Mouse (Mus musculus) neural tube, embryonic 15.5 days (tissue): ENCODE results near the gene Sec61a1. TPM values are rescaled to one million over a fixed set of nuclear protein-coding genes. Genes with fewer than 3 reads are reported as not detected.
A peak's percentile ranks its signal among the peaks of the same experiment; 100 is the strongest.

Experiments used
- ATAC-seq: fragments of 200-750 bp; cut with Nextera tagmentation; 2 replicates; pipeline ENCODE4 v1.8.0; 2017; ENCODE audit warnings: mild to moderate bottlenecking, moderate TSS enrichment, moderate library complexity; ENCODE audit not compliant: low FRiP score
- H3K27ac ChIP-seq: fragments of 300-500 bp; sonication (generic); replicated peaks from 2 replicates; pipeline ENCODE4 v1.5.1; 2015; ENCODE audit warnings: mild to moderate bottlenecking, inconsistent platforms
- H3K27me3 ChIP-seq: fragments of 300-500 bp; sonication (generic); replicated peaks from 2 replicates; pipeline ENCODE4 v1.6.1; 2015; ENCODE audit warnings: inconsistent platforms
- H3K36me3 ChIP-seq: fragments of 300-500 bp; sonication (generic); 2 replicates; pipeline ENCODE4 v1.6.1; 2015; ENCODE audit warnings: inconsistent platforms
- H3K4me1 ChIP-seq: fragments of 300-500 bp; sonication (generic); 2 replicates; pipeline ENCODE4 v1.6.1; 2015; ENCODE audit warnings: inconsistent platforms
- H3K4me2 ChIP-seq: fragments of 300-500 bp; sonication (generic); 2 replicates; pipeline ENCODE4 v1.6.1; 2015; ENCODE audit warnings: inconsistent platforms, mild to moderate bottlenecking, moderate library complexity
- H3K4me3 ChIP-seq: fragments of 300-500 bp; sonication (generic); replicated peaks from 2 replicates; pipeline ENCODE4 v1.5.1; 2015; ENCODE audit warnings: mild to moderate bottlenecking, inconsistent platforms
- H3K9ac ChIP-seq: fragments of 300-500 bp; sonication (generic); replicated peaks from 2 replicates; pipeline ENCODE4 v1.6.1; 2015; ENCODE audit warnings: mild to moderate bottlenecking, inconsistent platforms
- H3K9me3 ChIP-seq: fragments of 300-500 bp; sonication (generic); replicated peaks from 2 replicates; pipeline ENCODE4 v1.6.1; 2016; ENCODE audit warnings: inconsistent platforms
- WGBS: fragments of 180-500 bp; shearing (Covaris S2); methylation state at CpG from one replicate; pipeline ENCODE4 v1.1.7; 2015; ENCODE audit warnings: mixed read lengths; 5-methylcytosine and 5-hydroxymethylcytosine counted together
- polyA plus RNA-seq: library from polyadenylated mRNA; unstranded; fragments of >200 nt; fragmentation: Nextera tagmentation; extraction: Ambion mirVana; gene quantifications from 2 replicates; pipeline ENCODE4 v1.2.1, GENCODE M21; 2015

Sec61a1 gene
- polyA plus RNA-seq, 1 experiment from 2014 or later: 138 TPM

DNA sequence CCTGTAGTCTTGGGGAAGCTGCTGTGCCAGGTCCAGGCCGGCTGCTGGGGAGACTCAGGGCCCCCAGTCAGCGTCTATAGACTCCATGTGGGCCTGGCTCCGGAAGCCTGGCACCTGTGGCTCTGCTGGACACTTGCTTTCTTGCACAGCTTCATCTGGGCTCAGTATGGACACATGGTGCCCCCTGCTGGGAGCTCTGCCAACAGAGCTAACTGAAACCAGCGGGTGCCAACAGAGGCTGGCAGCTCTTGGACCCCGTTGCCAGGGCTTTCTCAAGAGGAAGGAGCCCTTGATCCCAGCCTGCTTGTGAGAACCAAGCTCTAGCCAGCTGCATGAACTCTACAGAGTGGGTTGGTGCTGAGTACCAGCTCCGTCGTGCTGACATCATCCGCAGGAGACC lies 31.8 kb downstream of the Sec61a1 start:
- 82% methylated on average over 8 of the region's 8 CpGs for WGBS
- no peak overlapping the region for H3K9ac ChIP-seq
- no peak overlapping the region for H3K4me3 ChIP-seq
- peak; percentile 77 for ATAC-seq
- no peak overlapping the region for H3K27ac ChIP-seq
- H3K4me2 ChIP-seq: no peak overlapping the region
- H3K27me3 ChIP-seq: no peaks in the 10 kb centered on the region
- H3K4me1 ChIP-seq: 0 out of 2 replicates have a peak, but pooled peaks cover 2% of the 10 kb centered on the region
- H3K36me3 ChIP-seq: peaks cover 59% of the 10 kb centered on the region
- no peaks in the 10 kb centered on the region for H3K9me3 ChIP-seq

- no peak for ATAC-seq
- Histone ChIP-seq H3K27me3 (no peaks in the 10 kb centered on the region), H3K27ac (no peak overlapping the region), H3K4me1 (0 out of 2 replicates have a peak, but pooled peaks cover 2% of the 10 kb centered on the region), H3K9me3 (no peaks in the 10 kb centered on the region), H3K36me3 (peaks cover 62% of the 10 kb centered on the region), H3K4me2 (no peak overlapping the region), H3K4me3 (no peak overlapping the region), H3K9ac (no peak overlapping the region)
- 95% methylated on average over 6 of the region's 6 CpGs for WGBS
Measured at GRCm38 (mm10) chr6:88485378-88485777, 33.3 kb downstream of the Sec61a1 start.

DNA sequence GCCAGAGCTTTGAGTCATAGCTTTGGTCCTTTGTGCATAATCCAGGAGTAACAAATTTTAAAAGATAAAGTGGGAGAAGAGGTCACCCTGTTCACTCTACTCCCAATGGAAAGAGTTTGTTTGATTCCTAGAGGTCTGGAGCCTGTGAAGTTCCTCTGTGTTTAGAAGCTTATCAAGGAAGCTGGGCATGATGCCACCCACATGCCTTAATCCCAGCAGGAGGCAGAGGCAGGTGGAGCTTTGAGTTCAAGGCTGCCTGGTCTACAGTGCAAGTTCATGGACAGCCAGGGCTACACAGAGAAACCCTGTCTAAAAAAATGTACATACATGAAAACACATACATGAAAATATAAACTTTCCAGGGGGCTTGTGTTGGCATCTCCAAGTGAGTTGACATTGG lies 34.8 kb downstream of the Sec61a1 start:
- no peak for ATAC-seq
- Histone ChIP-seq H3K27ac (no peak overlapping the region), H3K9ac (no peak overlapping the region), H3K4me3 (no peak overlapping the region), H3K36me3 (peaks cover 73% of the 10 kb centered on the region), H3K27me3 (no peaks in the 10 kb centered on the region), H3K9me3 (no peaks in the 10 kb centered on the region), H3K4me1 (0 out of 2 replicates have a peak, but pooled peaks cover 2% of the 10 kb centered on the region), H3K4me2 (no peak overlapping the region)

DNA sequence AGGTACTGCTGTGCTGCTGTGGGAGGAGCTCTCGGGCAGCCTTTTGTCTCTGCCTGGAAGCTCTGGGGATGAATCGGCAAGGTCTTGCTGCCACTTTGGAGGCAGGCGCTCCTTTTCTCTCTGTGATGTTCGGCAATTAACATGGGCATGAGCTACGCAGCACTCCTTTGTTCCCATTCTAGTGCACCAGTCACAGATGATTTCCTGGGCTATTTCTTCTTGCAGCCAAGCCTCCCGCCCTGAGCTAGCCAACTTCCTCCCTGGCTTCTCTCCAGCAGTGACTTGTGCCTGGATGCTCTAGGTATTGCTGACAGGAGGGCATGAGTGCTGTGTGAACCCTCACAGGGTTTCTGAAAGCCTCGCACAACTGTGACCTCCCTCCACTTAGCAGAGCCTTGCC lies 35.6 kb downstream of the Sec61a1 start:
- H3K9me3 ChIP-seq: no peaks in the 10 kb centered on the region
- H3K36me3 ChIP-seq: peaks cover 80% of the 10 kb centered on the region
- H3K9ac ChIP-seq: no peak overlapping the region
- no peaks in the 10 kb centered on the region for H3K27me3 ChIP-seq
- H3K4me2 ChIP-seq: no peak overlapping the region
- 0 out of 2 replicates have a peak, but pooled peaks cover 2% of the 10 kb centered on the region for H3K4me1 ChIP-seq
- no peak overlapping the region for H3K27ac ChIP-seq
- ATAC-seq: no peak
- no peak overlapping the region for H3K4me3 ChIP-seq
- 32% methylated on average over 7 of the region's 7 CpGs for whole genome bisulfite sequencing

- Histone ChIP-seq H3K36me3 (peaks cover 69% of the 10 kb centered on the region), H3K27me3 (no peaks in the 10 kb centered on the region), H3K4me2 (no peak overlapping the region), H3K27ac (no peak overlapping the region), H3K4me3 (no peak overlapping the region), H3K9ac (no peak overlapping the region), H3K9me3 (no peaks in the 10 kb centered on the region), H3K4me1 (no peaks in the 10 kb centered on the region)
- ATAC-seq: no peak
- WGBS: 23% methylated on average over 6 of the region's 6 CpGs
Measured at GRCm38 (mm10) chr6:88480421-88480820, 38.3 kb downstream of the Sec61a1 start.

DNA sequence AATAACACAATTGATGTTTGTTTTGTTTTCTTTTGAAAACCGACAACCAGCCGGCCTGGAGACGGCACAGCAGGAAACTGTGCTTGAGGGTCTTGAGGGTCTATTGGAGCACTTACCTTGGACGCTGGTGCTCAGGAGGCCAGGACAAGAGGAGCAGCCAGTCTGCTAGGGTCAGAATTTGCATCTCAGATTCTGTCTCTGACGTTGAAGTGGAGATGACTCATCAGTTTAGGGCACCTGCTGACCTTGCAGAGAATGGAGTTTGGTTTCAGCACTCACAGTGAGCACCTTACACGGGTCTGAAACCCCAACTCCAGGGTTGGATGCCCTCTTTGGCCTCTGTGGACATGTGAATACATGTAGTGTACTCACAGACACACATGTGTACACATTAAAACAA lies 48.8 kb downstream of the Sec61a1 start:
- Histone ChIP-seq H3K27me3 (no peaks in the 10 kb centered on the region), H3K9me3 (no peaks in the 10 kb centered on the region), H3K36me3 (peaks cover 65% of the 10 kb centered on the region), H3K4me2 (no peak overlapping the region), H3K9ac (no peak overlapping the region), H3K27ac (no peak overlapping the region), H3K4me3 (no peak overlapping the region), H3K4me1 (peaks cover 17% of the 10 kb centered on the region)
- no peak for ATAC-seq
- 76% methylated on average over 6 of the region's 6 CpGs for WGBS

GRCm38 (mm10) chr6:88465181-88465920 lies 53.4 kb downstream of the Sec61a1 start, which contains the start of gene Ruvbl1:
Gene Ruvbl1 (plus strand): TSS chr6:88465409.
- peak within 1 kb of the TSS; percentile 48; the same call in 1 of the 2 replicates for H3K27ac ChIP-seq
- no peaks in the 10 kb centered on the region for H3K27me3 ChIP-seq
- H3K4me2 ChIP-seq: peak within 1 kb of the TSS; percentile 86
- H3K4me1 ChIP-seq: peaks cover 19% of the 10 kb centered on the region
- peak within 1 kb of the TSS; percentile 75 for H3K9ac ChIP-seq
- WGBS: under 1% methylated on average over 42 of the region's 42 CpGs
- ATAC-seq: peak; percentile 100
- H3K36me3 ChIP-seq: peaks cover 24% of the 10 kb centered on the region
- no peaks in the 10 kb centered on the region for H3K9me3 ChIP-seq
- H3K4me3 ChIP-seq: peak within 1 kb of the TSS; percentile 70

GRCm38 (mm10) chr6:88454545-88454944 lies 64.2 kb downstream of the Sec61a1 start:
- H3K27me3 ChIP-seq: 0 out of 2 replicates have a peak, but pooled peaks cover 2% of the 10 kb centered on the region
- H3K9me3 ChIP-seq: no peaks in the 10 kb centered on the region
- H3K27ac ChIP-seq: no peak overlapping the region
- H3K4me2 ChIP-seq: no peak overlapping the region
- 64% methylated on average over 2 of the region's 2 CpGs for WGBS
- H3K36me3 ChIP-seq: no peaks in the 10 kb centered on the region
- no peak overlapping the region for H3K9ac ChIP-seq
- ATAC-seq: no peak
- H3K4me3 ChIP-seq: no peak overlapping the region
- no peaks in the 10 kb centered on the region for H3K4me1 ChIP-seq

Other genes starting within 250 kb of the Sec61a1 start
- gene Eefsec, start 72.4 kb downstream of the Sec61a1 start, polyA plus RNA-seq: 27.3 and 32.4 TPM in 2 replicates
- 89.9 and 109 TPM in 2 replicates for gene Ruvbl1, start 53.5 kb downstream of the Sec61a1 start, polyA plus RNA-seq
- 0.36 and 1.4 TPM in 2 replicates for gene Kbtbd12, start 119.0 kb upstream of the Sec61a1 start, polyA plus RNA-seq
- 72.1 and 74.7 TPM in 2 replicates for gene Mgll, start 205.5 kb upstream of the Sec61a1 start, polyA plus RNA-seq